Mouse (Mus musculus) lung, postnatal 0 days (tissue): ENCODE results near the gene Mindy4. TPM values are rescaled to one million over a fixed set of nuclear protein-coding genes. Genes with fewer than 3 reads are reported as not detected.

ENCODE experiments used
- ATAC-seq: fragments of 200-750 bp; cut with Nextera tagmentation; 2 replicates; pipeline ENCODE4 v1.8.0; 2017; ENCODE audit warnings: moderate library complexity
- DNase-seq: peaks from one replicate; pipeline ENCODE4 v3.0.0-alpha.2; 2016; ENCODE audit warnings: low spot score
- H3K27ac ChIP-seq: fragments of 300-500 bp; sonication (generic); 2 replicates; pipeline ENCODE4 v1.5.1; 2014; ENCODE audit warnings: antibody characterized with exemption, mild to moderate bottlenecking, low read length, mixed read lengths
- H3K27me3 ChIP-seq: fragments of 300-500 bp; sonication (generic); replicated peaks from 2 replicates; pipeline ENCODE4 v1.6.1; 2014; ENCODE audit warnings: low read length, mixed read lengths; ENCODE audit not compliant: insufficient read depth
- H3K36me3 ChIP-seq: fragments of 300-500 bp; sonication (generic); 2 replicates; pipeline ENCODE4 v1.6.1; 2014; ENCODE audit warnings: low read length, mixed read lengths; ENCODE audit not compliant: insufficient read depth
- H3K4me1 ChIP-seq: fragments of 300-500 bp; sonication (generic); 2 replicates; pipeline ENCODE4 v1.6.1; 2014; ENCODE audit warnings: antibody characterized with exemption, low read depth, low read length, mixed read lengths; ENCODE audit not compliant: insufficient read depth
- H3K4me2 ChIP-seq: fragments of 300-500 bp; sonication (generic); replicated peaks from 2 replicates; pipeline ENCODE4 v1.6.1; 2014; ENCODE audit warnings: low read depth, mild to moderate bottlenecking, low read length, moderate library complexity, mixed read lengths
- H3K4me3 ChIP-seq: fragments of 300-500 bp; sonication (generic); 2 replicates; pipeline ENCODE4 v1.5.1; 2014; ENCODE audit warnings: low read depth, low read length
- H3K9ac ChIP-seq: fragments of 300-500 bp; sonication (generic); replicated peaks from 2 replicates; pipeline ENCODE4 v1.6.1; 2014; ENCODE audit warnings: low read depth, mild to moderate bottlenecking
- H3K9me3 ChIP-seq: fragments of 300-500 bp; sonication (generic); 2 replicates; pipeline ENCODE4 v1.6.1; 2016; ENCODE audit warnings: low read length, mixed read lengths
- CTCF ChIP-seq: IDR thresholded peaks from 2 replicates; pipeline ENCODE4 v1.5.1; 2016; ENCODE audit warnings: antibody characterized with exemption, mild to moderate bottlenecking
- EP300 ChIP-seq: IDR thresholded peaks from 2 replicates; pipeline ENCODE4 v1.6.1; 2016; ENCODE audit warnings: antibody characterized with exemption, mild to moderate bottlenecking, control low read depth
- WGBS: fragments of 180-500 bp; shearing (Covaris S2); extraction: QIAGEN DNeasy Blood & Tissue Kit; methylation state at CpG from one replicate; pipeline ENCODE4 v1.1.7; 2014; 5-methylcytosine and 5-hydroxymethylcytosine counted together
- polyA plus RNA-seq: library from polyadenylated mRNA; unstranded; fragments of >200 nt; fragmentation: Nextera tagmentation; extraction: Ambion mirVana; gene quantifications from 2 replicates; pipeline ENCODE4 v1.2.1, GENCODE M21; 2015

Mindy4 gene
- polyA plus RNA-seq, 1 experiment from 2014 or later = 14.4 TPM

GRCm38 (mm10) chr6:55193171-55193570 is 10.0 kb upstream of the Mindy4 start:
- no peaks in the 10 kb centered on the region for H3K27me3 ChIP-seq
- 82% methylated on average over 3 of the region's 3 CpGs for WGBS
- H3K27ac ChIP-seq = no peak overlapping the region
- TF ChIP-seq CTCF (no peak), EP300 (no peak)
- H3K9me3 ChIP-seq = no peaks in the 10 kb centered on the region
- no peaks in the 10 kb centered on the region for H3K36me3 ChIP-seq
- no peaks in the 10 kb centered on the region for H3K4me1 ChIP-seq
- ATAC-seq = no peak
- no peak overlapping the region for H3K4me2 ChIP-seq
- no peak overlapping the region for H3K9ac ChIP-seq
- DNase-seq = no peak
- H3K4me3 ChIP-seq = no peak overlapping the region

- ATAC-seq = peak; percentile 21
- H3K36me3 ChIP-seq = no peaks in the 10 kb centered on the region
- 68% methylated on average over 3 of the region's 3 CpGs for WGBS
- H3K27me3 ChIP-seq = no peaks in the 10 kb centered on the region
- no peak for TF ChIP-seq CTCF
- TF ChIP-seq EP300 = peak; percentile 72
- no peaks in the 10 kb centered on the region for H3K9me3 ChIP-seq
- no peak overlapping the region for H3K9ac ChIP-seq
- H3K4me3 ChIP-seq = no peak overlapping the region
- H3K4me2 ChIP-seq = no peak overlapping the region
- peak overlapping the region; percentile 52 for H3K27ac ChIP-seq
- DNase-seq = peak; percentile 89
- no peaks in the 10 kb centered on the region; the same call in 1 of the 2 replicates for H3K4me1 ChIP-seq
These were observed 4.1 kb upstream of the Mindy4 start for GRCm38 (mm10) chr6:55199047-55199446.

DNA sequence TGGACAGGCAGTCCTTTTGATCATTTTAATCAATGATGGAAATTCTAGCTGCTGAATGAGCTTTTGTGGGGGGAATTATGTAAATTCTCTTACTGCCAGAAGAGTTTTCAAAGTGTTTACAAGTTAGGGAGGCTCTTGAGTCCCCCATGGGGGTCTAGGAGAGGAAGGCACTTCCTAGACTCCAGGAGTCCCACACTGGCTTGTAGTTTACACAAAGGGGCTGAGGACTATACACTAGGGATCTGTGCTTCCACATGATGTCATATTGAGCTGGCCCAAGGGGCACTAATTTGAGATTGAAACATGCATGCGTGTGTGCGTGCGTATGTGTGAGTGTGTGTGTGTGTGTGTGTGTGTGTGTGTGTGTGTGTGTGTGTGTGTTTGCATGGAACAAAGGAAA is 748 bp downstream of the Mindy4 start:
- TF ChIP-seq EP300 (no peak), CTCF (no peak)
- 59% methylated on average over 3 of the region's 3 CpGs for WGBS
- peak overlapping the region; percentile 85 for H3K27ac ChIP-seq
- DNase-seq (no peak), ATAC-seq (no peak)
- no peaks in the 10 kb centered on the region for H3K36me3 ChIP-seq
- no peaks in the 10 kb centered on the region; the same call in 1 of the 2 replicates for H3K4me1 ChIP-seq
- peak overlapping the region; percentile 50; the same call in 1 of the 2 replicates for H3K4me3 ChIP-seq
- H3K9ac ChIP-seq = no peak overlapping the region; the same call in 1 of the 2 replicates
- H3K4me2 ChIP-seq = peak overlapping the region; percentile 68
- H3K27me3 ChIP-seq = no peaks in the 10 kb centered on the region
- no peaks in the 10 kb centered on the region for H3K9me3 ChIP-seq

- no peak for DNase-seq
- H3K9ac ChIP-seq = no peak overlapping the region
- H3K4me3 ChIP-seq = no peak overlapping the region
- no peak overlapping the region for H3K27ac ChIP-seq
- ATAC-seq = no peak
- TF ChIP-seq CTCF = no peak
- no peak for TF ChIP-seq EP300
- H3K36me3 ChIP-seq = no peaks in the 10 kb centered on the region
- no peaks in the 10 kb centered on the region for H3K27me3 ChIP-seq
- no peak overlapping the region for H3K4me2 ChIP-seq
- H3K9me3 ChIP-seq = no peaks in the 10 kb centered on the region
- WGBS = 74% methylated on average over 8 of the region's 8 CpGs
- H3K4me1 ChIP-seq = no peaks in the 10 kb centered on the region; the same call in 1 of the 2 replicates
These were observed 4.6 kb downstream of the Mindy4 start for GRCm38 (mm10) chr6:55207786-55208185.

- ATAC-seq (peak; percentile 66), DNase-seq (peak; percentile 71)
- TF ChIP-seq EP300 (peak; percentile 61), CTCF (no peak)
- Histone ChIP-seq H3K4me3 (no peak overlapping the region), H3K9ac (no peak overlapping the region), H3K27me3 (no peaks in the 10 kb centered on the region), H3K27ac (peak overlapping the region; percentile 44; the same call in 1 of the 2 replicates), H3K4me2 (no peak overlapping the region), H3K4me1 (no peaks in the 10 kb centered on the region), H3K9me3 (no peaks in the 10 kb centered on the region), H3K36me3 (no peaks in the 10 kb centered on the region)
- WGBS = 54% methylated on average over 15 of the region's 15 CpGs
These were observed 7.5 kb downstream of the Mindy4 start for GRCm38 (mm10) chr6:55210423-55211365.

- 31% methylated on average over 3 of the region's 3 CpGs for WGBS
- ATAC-seq (peak; percentile 88), DNase-seq (peak; percentile 79)
- no peaks in the 10 kb centered on the region for H3K9me3 ChIP-seq
- H3K36me3 ChIP-seq = no peaks in the 10 kb centered on the region
- H3K4me1 ChIP-seq = no peaks in the 10 kb centered on the region
- no peak overlapping the region for H3K9ac ChIP-seq
- no peak overlapping the region; the same call in 1 of the 2 replicates for H3K27ac ChIP-seq
- TF ChIP-seq EP300 = peak; percentile 41; the same call in 1 of the 2 replicates
- no peak for TF ChIP-seq CTCF
- H3K4me3 ChIP-seq = no peak overlapping the region
- H3K27me3 ChIP-seq = no peaks in the 10 kb centered on the region
- no peak overlapping the region for H3K4me2 ChIP-seq
These were observed 11.4 kb downstream of the Mindy4 start for GRCm38 (mm10) chr6:55214541-55214940.
